Mouse (Mus musculus) kidney, adult 2 months (tissue): ENCODE data around the gene Gm11733. TPM values are rescaled to one million over a fixed set of nuclear protein-coding genes. Genes with fewer than 3 reads are reported as not detected.

Source experiments
- DNase-seq: peaks from one replicate; pipeline ENCODE4 v3.0.0; 2021
- H3K27ac ChIP-seq: fragments of 200-500 bp; 2 replicates; pipeline ENCODE4 v1.5.1; 2012; ENCODE audit warnings: low read depth, low read length, control low read depth, inconsistent platforms; ENCODE audit not compliant: insufficient read depth
- H3K27me3 ChIP-seq: fragments of 200-500 bp; replicated peaks from 2 replicates; pipeline ENCODE4 v1.6.1; 2012; ENCODE audit warnings: mild to moderate bottlenecking, moderate library complexity, low read length, inconsistent platforms; ENCODE audit not compliant: control insufficient read depth, insufficient read depth
- H3K36me3 ChIP-seq: fragments of 200-500 bp; 2 replicates; pipeline ENCODE4 v1.6.1; 2012; ENCODE audit warnings: mild to moderate bottlenecking, moderate library complexity, low read length, inconsistent platforms; ENCODE audit not compliant: control insufficient read depth, insufficient read depth
- H3K4me1 ChIP-seq: fragments of 200-500 bp; 2 replicates; pipeline ENCODE4 v1.6.1; 2011; ENCODE audit warnings: low read length; ENCODE audit not compliant: control insufficient read depth, insufficient read depth
- H3K4me3 ChIP-seq: fragments of 200-500 bp; 2 replicates; pipeline ENCODE4 v1.5.1; 2011; ENCODE audit warnings: mild to moderate bottlenecking, low read depth, low read length, control low read depth; ENCODE audit not compliant: insufficient read depth
- CTCF ChIP-seq: fragments of 200-500 bp; conservative IDR thresholded peaks from 2 replicates; pipeline ENCODE4 v1.5.1; 2011; ENCODE audit warnings: low read depth, mild to moderate bottlenecking, control low read depth, low read length, moderate library complexity, mixed read lengths; ENCODE audit not compliant: insufficient read depth, insufficient read length
- POLR2A ChIP-seq: fragments of 200-500 bp; IDR thresholded peaks from one replicate; pipeline ENCODE4 v1.6.1; 2011; ENCODE audit warnings: low read depth, low read length, control low read depth
- WGBS: fragments of 180-500 bp; shearing (Covaris S2); methylation state at CpG from one replicate; pipeline ENCODE4 v1.1.7; 2018; 5-methylcytosine and 5-hydroxymethylcytosine counted together
- polyA plus RNA-seq: library from polyadenylated mRNA; depleted of rRNA; stranded (reverse); fragments of >200 nt; gene quantifications from 2 replicates; pipeline ENCODE4 v1.2.3, GENCODE M21; 2012

Gene Gm11733
- polyA plus RNA-seq, 1 experiment: 0.05 TPM

DNA sequence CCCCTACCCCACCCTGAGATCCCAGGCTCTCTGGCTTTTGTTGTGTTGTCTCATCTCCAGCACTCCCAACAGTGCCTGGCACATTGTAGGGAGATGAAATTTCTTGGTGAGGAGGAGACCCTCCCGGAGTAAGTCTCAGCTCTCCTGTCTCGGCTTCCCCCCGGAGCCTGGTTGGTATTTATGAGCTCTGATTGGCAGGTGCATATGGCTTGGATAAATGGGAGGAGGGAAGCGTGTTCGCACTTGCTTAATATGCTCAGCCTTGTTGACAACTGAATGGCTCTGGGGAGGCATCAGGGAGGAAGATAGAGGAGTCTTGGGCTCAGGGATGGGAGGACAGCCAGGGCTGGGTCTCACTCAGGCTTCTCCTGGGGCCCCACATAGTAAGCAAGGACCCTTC is 14.4 kb upstream of the Gm11733 start:
- TF ChIP-seq POLR2A (no peak), CTCF (no peak)
- H3K36me3 ChIP-seq: no peaks in the 10 kb centered on the region
- H3K27ac ChIP-seq: no peak overlapping the region
- no peak for DNase-seq
- no peak overlapping the region for H3K4me3 ChIP-seq
- no peaks in the 10 kb centered on the region for H3K27me3 ChIP-seq
- H3K4me1 ChIP-seq: no peaks in the 10 kb centered on the region
- 84% methylated on average over 5 of the region's 5 CpGs for WGBS

DNA sequence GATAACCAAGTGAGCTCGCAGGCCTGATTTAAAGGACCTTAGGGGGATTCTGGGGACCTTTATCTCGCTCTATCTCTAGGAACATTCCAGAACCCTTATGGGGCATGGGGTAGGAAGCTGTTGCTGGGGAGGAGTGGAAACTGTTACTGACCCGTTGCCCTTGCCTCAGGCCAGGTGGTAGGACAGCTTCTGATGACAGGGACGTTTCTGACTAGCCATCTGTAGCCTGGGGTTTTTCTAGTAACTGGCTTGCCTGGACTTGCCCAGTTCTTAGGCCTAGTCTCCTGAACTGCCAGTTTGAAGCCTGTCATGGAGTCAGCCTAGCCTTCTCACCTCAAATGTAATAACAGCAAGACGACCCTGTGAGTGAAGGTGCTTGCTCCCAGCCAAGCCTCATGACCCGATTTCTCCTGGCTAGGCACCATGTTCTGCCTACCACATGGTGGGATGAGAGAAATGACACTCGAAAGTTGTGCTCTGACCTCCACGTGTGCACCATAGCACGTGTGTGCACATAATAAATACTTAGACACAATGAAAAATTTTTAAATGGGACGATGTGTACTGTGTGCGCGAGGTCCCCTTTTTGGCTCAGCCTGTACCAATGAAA is 13.5 kb upstream of the Gm11733 start:
- no peaks in the 10 kb centered on the region for H3K4me1 ChIP-seq
- WGBS: 89% methylated on average over 12 of the region's 12 CpGs
- no peak overlapping the region for H3K4me3 ChIP-seq
- no peaks in the 10 kb centered on the region for H3K36me3 ChIP-seq
- H3K27ac ChIP-seq: no peak overlapping the region
- no peaks in the 10 kb centered on the region for H3K27me3 ChIP-seq
- DNase-seq: no peak
- TF ChIP-seq CTCF (no peak), POLR2A (no peak)

GRCm38 (mm10) chr11:117471625-117472283 is 12.4 kb upstream of the Gm11733 start:
- TF ChIP-seq CTCF (no peak), POLR2A (no peak)
- Histone ChIP-seq H3K4me1 (no peaks in the 10 kb centered on the region), H3K27ac (no peak overlapping the region), H3K4me3 (no peak overlapping the region), H3K27me3 (no peaks in the 10 kb centered on the region), H3K36me3 (no peaks in the 10 kb centered on the region)
- WGBS: 81% methylated on average over 14 of the region's 14 CpGs
- DNase-seq: no peak

GRCm38 (mm10) chr11:117472885-117473284 is 11.3 kb upstream of the Gm11733 start:
- WGBS: 80% methylated on average over 8 of the region's 8 CpGs
- TF ChIP-seq POLR2A (no peak), CTCF (no peak)
- no peak for DNase-seq

GRCm38 (mm10) chr11:117475204-117475603 is 9.0 kb upstream of the Gm11733 start:
- Histone ChIP-seq H3K4me3 (no peak overlapping the region), H3K36me3 (no peaks in the 10 kb centered on the region), H3K27me3 (no peaks in the 10 kb centered on the region), H3K27ac (no peak overlapping the region), H3K4me1 (no peaks in the 10 kb centered on the region)
- 96% methylated on average over 2 of the region's 2 CpGs for WGBS
- TF ChIP-seq CTCF: no peak
- no peak for TF ChIP-seq POLR2A
- DNase-seq: no peak

More at GRCm38 (mm10) chr11:117472885-117473284, 11.3 kb upstream of the Gm11733 start:
- Histone ChIP-seq H3K4me1 (no peaks in the 10 kb centered on the region), H3K27me3 (no peaks in the 10 kb centered on the region), H3K36me3 (no peaks in the 10 kb centered on the region), H3K27ac (no peak overlapping the region), H3K4me3 (no peak overlapping the region)

DNA sequence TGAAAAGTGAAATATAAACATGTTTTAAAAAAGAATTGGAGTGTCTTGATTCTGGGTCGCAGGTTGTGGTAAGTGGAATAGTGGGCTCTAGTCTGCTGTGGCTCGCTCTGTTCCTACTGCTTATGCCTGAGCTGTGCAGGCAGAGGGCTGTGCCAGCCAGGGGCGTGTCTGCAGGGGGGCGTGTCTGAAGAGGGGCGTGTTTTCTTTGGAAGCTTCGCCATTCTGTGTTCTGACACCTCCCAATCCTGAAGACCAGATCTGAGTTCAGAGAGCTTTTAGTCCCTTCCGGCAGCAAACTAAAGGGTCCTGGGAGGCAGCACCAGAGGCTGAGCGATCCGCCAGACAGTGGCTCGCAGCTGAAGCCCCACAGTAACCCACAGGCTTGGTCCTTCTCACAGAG is 8.5 kb upstream of the Gm11733 start:
- no peaks in the 10 kb centered on the region for H3K27me3 ChIP-seq
- no peak overlapping the region for H3K27ac ChIP-seq
- TF ChIP-seq POLR2A: no peak
- TF ChIP-seq CTCF: no peak
- H3K4me1 ChIP-seq: no peaks in the 10 kb centered on the region
- no peak overlapping the region for H3K4me3 ChIP-seq
- no peaks in the 10 kb centered on the region for H3K36me3 ChIP-seq
- peak; percentile 21 for DNase-seq
- WGBS: 35% methylated on average over 10 of the region's 10 CpGs

GRCm38 (mm10) chr11:117476554-117477107 is 7.5 kb upstream of the Gm11733 start:
- no peaks in the 10 kb centered on the region for H3K27me3 ChIP-seq
- TF ChIP-seq CTCF: no peak
- WGBS: 86% methylated on average over 5 of the region's 5 CpGs

More at GRCm38 (mm10) chr11:117476554-117477107, 7.5 kb upstream of the Gm11733 start:
- H3K4me3 ChIP-seq: no peak overlapping the region
- no peaks in the 10 kb centered on the region for H3K4me1 ChIP-seq
- no peak for DNase-seq
- H3K27ac ChIP-seq: no peak overlapping the region
- H3K36me3 ChIP-seq: no peaks in the 10 kb centered on the region
